Comparison of ENCODE assay signal across 15 mouse cellular contexts in genomic region chr9:119426483-119426882, GRCm38 (mm10). TPM values are rescaled to one million over a fixed set of nuclear protein-coding genes. Genes with fewer than 3 reads are reported as not detected.
A peak's percentile ranks its signal among the peaks of the same experiment; 100 is the strongest.
DNase-seq lines count a peak whose midpoint lies in the region; ATAC-seq and TF ChIP-seq lines count a peak whose summit lies in the region.
"Had no signal": no experiment of that assay in that cellular context is flagged by ENCODE, and none has a peak within 500 bp of the region (broad histone marks: within the 10 kb centered on the region; RNA-seq: fewer than 3 reads in every experiment).

No protein-coding gene starts in this region.

- H3K4me1 ChIP-seq in midbrain, embryonic 12.5 days, result peaks cover 17% of the 10 kb centered on the region
- peaks cover 10% of the 10 kb centered on the region for H3K4me1 ChIP-seq in midbrain, embryonic 10.5 days
- H3K4me1 ChIP-seq in stomach, embryonic 15.5 days, result peaks cover 33% of the 10 kb centered on the region

- no peaks in the 10 kb centered on the region for H3K27me3 ChIP-seq in midbrain, embryonic 12.5 days
- H3K27me3 ChIP-seq in midbrain, embryonic 10.5 days (ENCODE audit: low read depth, poor library complexity, severe bottlenecking), result no peaks in the 10 kb centered on the region
- H3K27me3 ChIP-seq in stomach, embryonic 15.5 days (replicated peaks), result no peaks in the 10 kb centered on the region
- H3K27me3 ChIP-seq: hindbrain, embryonic 15.5 days had no signal

- no peak overlapping the region for H3K4me2 ChIP-seq in midbrain, embryonic 12.5 days (replicated peaks)
- no peak overlapping the region for H3K4me2 ChIP-seq in stomach, embryonic 15.5 days
- H3K4me2 ChIP-seq: hindbrain, embryonic 15.5 days had no signal

- TF ChIP-seq CTCF in gastrocnemius, adult 2 months (IDR thresholded peaks at IDR 0.05), result no peak

- H3K27ac ChIP-seq in gastrocnemius, adult 2 months, result peak overlapping the region; percentile 86; the same call in 1 of the 2 replicates
- H3K27ac ChIP-seq in midbrain, embryonic 12.5 days (replicated peaks), result 0 out of 2 replicates have a peak overlapping the region, but pooled peaks have one; percentile 15
- H3K27ac ChIP-seq in midbrain, embryonic 10.5 days (replicated peaks), result no peak overlapping the region
- peak overlapping the region; percentile 26 for H3K27ac ChIP-seq in stomach, embryonic 15.5 days
- H3K27ac ChIP-seq: hindbrain, embryonic 15.5 days had no signal

- WGBS in midbrain, embryonic 12.5 days, result 91% methylated on average over 7 of the region's 7 CpGs
- 94% methylated on average over 7 of the region's 7 CpGs for WGBS in midbrain, embryonic 10.5 days
- WGBS in stomach, embryonic 15.5 days, result 58% methylated on average over 7 of the region's 7 CpGs

- no peak overlapping the region for H3K4me3 ChIP-seq in gastrocnemius, adult 2 months
- no peak overlapping the region for H3K4me3 ChIP-seq in midbrain, embryonic 12.5 days
- no peak overlapping the region for H3K4me3 ChIP-seq in midbrain, embryonic 10.5 days
- H3K4me3 ChIP-seq in stomach, embryonic 15.5 days (replicated peaks), result no peak overlapping the region
- H3K4me3 ChIP-seq: erythroblast, embryonic 14.5 days; hindbrain, embryonic 15.5 days had no signal

- intact Hi-C loops in gastrocnemius, adult 2 months (cut with DNase I), result loop anchor here (2.0 kb wide), 1 partner anchor 24 kb away; the partner anchor contains the start of gene Acvr2b

- H3K36me3 ChIP-seq in midbrain, embryonic 12.5 days, result peaks cover 44% of the 10 kb centered on the region
- peaks cover 72% of the 10 kb centered on the region for H3K36me3 ChIP-seq in midbrain, embryonic 10.5 days
- 0 out of 2 replicates have a peak, but pooled peaks cover 3% of the 10 kb centered on the region for H3K36me3 ChIP-seq in stomach, embryonic 15.5 days
- H3K36me3 ChIP-seq: hindbrain, embryonic 15.5 days had no signal

- DNase-seq in gastrocnemius, adult 2 months, result peak; percentile 33
- DNase-seq in gastrocnemius, postnatal 25 days, result no peak
- DNase-seq in kidney, adult 11 months, result peak; percentile 30
- no peak for DNase-seq in kidney, postnatal 14 days
- DNase-seq in midbrain, embryonic 10.5 days (ENCODE audit: low spot score), result no peak
- DNase-seq: adrenal gland, adult 8-10 months; cerebellum, adult 8-10 months; embryo, embryonic 11 days; gastrocnemius, postnatal 36 days; thymus, adult 2 months had no signal

- H3K9ac ChIP-seq in midbrain, embryonic 12.5 days (replicated peaks), result no peak overlapping the region
- no peak overlapping the region for H3K9ac ChIP-seq in stomach, embryonic 15.5 days
- H3K9ac ChIP-seq: hindbrain, embryonic 15.5 days had no signal

- ATAC-seq in midbrain, embryonic 12.5 days (ENCODE audit: low FRiP score, low read depth), result no peak
- no peak for ATAC-seq in stomach, embryonic 15.5 days (ENCODE audit: insufficient read depth, low FRiP score, low read depth)
- ATAC-seq in megakaryocyte, adult 5-6 weeks (ENCODE audit: poor library complexity, severe bottlenecking), result no peak

- no peaks in the 10 kb centered on the region for H3K9me3 ChIP-seq in midbrain, embryonic 12.5 days
- H3K9me3 ChIP-seq in midbrain, embryonic 10.5 days (replicated peaks), result no peaks in the 10 kb centered on the region
- H3K9me3 ChIP-seq in stomach, embryonic 15.5 days, result no peaks in the 10 kb centered on the region
- H3K9me3 ChIP-seq: hindbrain, embryonic 15.5 days had no signal

RNA-seq across cellular contexts. Expression of gene Exog, which starts 18.3 kb away (rescaled TPM):
- 1 to 10 TPM; 1.6 to 2.3 TPM for total RNA-seq in gastrocnemius, adult 2 months (2021)
- total RNA-seq in gastrocnemius, postnatal 25 days (2021), result 1 to 10 TPM; 1.4 to 1.7 TPM
- polyA plus RNA-seq in midbrain, embryonic 12.5 days (2016; fragmentation: Nextera tagmentation; extraction: Ambion mirVana), result 38.1 and 45.1 TPM in 2 replicates
- 36.5 and 37.5 TPM in 2 replicates for polyA plus RNA-seq in midbrain, embryonic 10.5 days (2016; fragmentation: Nextera tagmentation; extraction: Ambion mirVana)
- polyA plus RNA-seq in stomach, embryonic 15.5 days (2015; fragmentation: Nextera tagmentation; extraction: Ambion mirVana), result 21.1 and 21.4 TPM in 2 replicates
- total RNA-seq in megakaryocyte, adult 5-6 weeks (2015), result 3.5 and 5.9 TPM in 2 replicates
- 2.1 and 3.0 TPM in 2 replicates for total RNA-seq in megakaryocyte, adult 5-6 weeks (2017)

RNA-seq across cellular contexts. Expression of gene Acvr2b, which starts 24.6 kb away (rescaled TPM):
- 10 to 100 TPM; 14.5 to 20.6 TPM for total RNA-seq in gastrocnemius, adult 2 months (2021)
- 10 to 100 TPM in 1 of 2 experiments, 1 to 10 TPM in 1; 9.4 to 11.9 TPM for total RNA-seq in gastrocnemius, postnatal 25 days (2021)
- 109 and 116 TPM in 2 replicates for polyA plus RNA-seq in midbrain, embryonic 12.5 days (2016; fragmentation: Nextera tagmentation; extraction: Ambion mirVana)
- polyA plus RNA-seq in midbrain, embryonic 10.5 days (2016; fragmentation: Nextera tagmentation; extraction: Ambion mirVana), result 63.7 and 69.9 TPM in 2 replicates
- polyA plus RNA-seq in stomach, embryonic 15.5 days (2015; fragmentation: Nextera tagmentation; extraction: Ambion mirVana), result 19.3 and 20.3 TPM in 2 replicates
- total RNA-seq in megakaryocyte, adult 5-6 weeks (2015), result 1.1 and 1.7 TPM in 2 replicates
- 0.37 and 0.57 TPM in 2 replicates for total RNA-seq in megakaryocyte, adult 5-6 weeks (2017)

Comparison
In these comparisons a context has a peak if more than half of its experiments do, and no peak if none do; other contexts are left out.
1. DNase-seq: peak in gastrocnemius, adult 2 months (single experiment) and kidney, adult 11 months (single experiment); none in gastrocnemius, postnatal 25 days (single experiment), kidney, postnatal 14 days (single experiment) and midbrain, embryonic 10.5 days (single experiment).